Mouse (Mus musculus) CH12.LX (cell line): ENCODE measurements around the gene Ift20. TPM values are rescaled to one million over a fixed set of nuclear protein-coding genes. Genes with fewer than 3 reads are reported as not detected.

Source experiments
- DNase-seq: peaks from one replicate; pipeline ENCODE4 v3.0.0-alpha.2; 2013; ENCODE audit errors: extremely low read depth
- H3K27ac ChIP-seq: 2 replicates; pipeline ENCODE4 v1.5.1; 2012; ENCODE audit warnings: low read depth, mild to moderate bottlenecking, control low read depth, moderate library complexity; ENCODE audit not compliant: insufficient read depth
- H3K27me3 ChIP-seq: replicated peaks from 2 replicates; pipeline ENCODE3; 2012; ENCODE audit warnings: inconsistent platforms
- H3K36me3 ChIP-seq, 2 experiments: replicated peaks in 1 of 2; 2 replicates each; pipeline versions ENCODE3 to v1.6.1; 2012; ENCODE audit warnings: inconsistent platforms in 1 of 2, low read length in 1 of 2, mild to moderate bottlenecking in 1 of 2, mixed read lengths in 1 of 2, moderate library complexity in 1 of 2; ENCODE audit not compliant: control insufficient read depth in 1 of 2, insufficient read depth in 1 of 2
- H3K4me1 ChIP-seq, 2 experiments: 2 replicates each; pipeline ENCODE4 v1.6.1; 2012; ENCODE audit warnings: inconsistent platforms in 1 of 2, moderate library complexity in 1 of 2; ENCODE audit not compliant: insufficient read depth in 2 of 2, control insufficient read depth in 1 of 2
- H3K4me2 ChIP-seq: 2 replicates; pipeline ENCODE4 v1.6.1; 2012; ENCODE audit warnings: low read depth, mild to moderate bottlenecking, control low read depth; ENCODE audit not compliant: poor library complexity, insufficient read depth, severe bottlenecking
- H3K4me3 ChIP-seq, 3 experiments: fragments of 150-350 bp in 1 of 3; sonication (generic) in 1 of 3; replicated peaks in 1 of 3; 2 replicates each; pipeline versions ENCODE3 to v1.5.1; 2011 to 2012; ENCODE audit warnings: low read depth in 2 of 3, low read length in 2 of 3, mild to moderate bottlenecking in 2 of 3, moderate library complexity in 2 of 3, control low read depth in 1 of 3, improper control_type of control experiment in 1 of 3, inconsistent platforms in 1 of 3, mixed read lengths in 1 of 3; ENCODE audit not compliant: poor library complexity in 1 of 3
- H3K79me2 ChIP-seq: replicated peaks from 2 replicates; pipeline ENCODE4 v1.6.1; 2012; ENCODE audit warnings: mild to moderate bottlenecking, moderate library complexity; ENCODE audit not compliant: control insufficient read depth, poor library complexity, insufficient read depth, severe bottlenecking; ENCODE audit errors: extremely low read depth
- H3K9ac ChIP-seq: 2 replicates; pipeline ENCODE4 v1.6.1; 2012; ENCODE audit warnings: low read depth, mild to moderate bottlenecking, control low read depth, moderate library complexity; ENCODE audit not compliant: insufficient read depth
- H3K9me3 ChIP-seq: replicated peaks from 2 replicates; pipeline ENCODE3; 2012; ENCODE audit warnings: low read length, inconsistent platforms, mixed read lengths
- BHLHE40 ChIP-seq: IDR thresholded peaks from 2 replicates; pipeline ENCODE4 v1.6.1; 2011; ENCODE audit warnings: mild to moderate bottlenecking, low read depth, low read length, improper control_type of control experiment
- CHD1 ChIP-seq: IDR thresholded peaks from 2 replicates; pipeline ENCODE4 v1.6.1; 2012; ENCODE audit warnings: low read depth, low read length, improper control_type of control experiment, inconsistent platforms
- CTCF ChIP-seq, 2 experiments: IDR thresholded peaks in 1 of 2; conservative IDR thresholded peaks in 1 of 2; 2 replicates each; pipeline ENCODE4 v1.5.1; 2011 to 2012; ENCODE audit warnings: low read depth in 2 of 2, low read length in 2 of 2, improper control_type of control experiment in 1 of 2, inconsistent platforms in 1 of 2, mild to moderate bottlenecking in 1 of 2, moderate library complexity in 1 of 2
- E2F4 ChIP-seq: IDR thresholded peaks from 2 replicates; pipeline ENCODE4 v1.6.1; 2011; ENCODE audit warnings: low read depth, low read length, improper control_type of control experiment; ENCODE audit not compliant: insufficient replicate concordance
- ELF1 ChIP-seq: IDR thresholded peaks from 2 replicates; pipeline ENCODE4 v1.6.1; 2014; ENCODE audit warnings: low read depth, mild to moderate bottlenecking, inconsistent platforms, low read length, improper control_type of control experiment
- GABPA ChIP-seq: IDR thresholded peaks from 2 replicates; pipeline ENCODE4 v1.6.1; 2012; ENCODE audit warnings: low read depth, low read length, improper control_type of control experiment, inconsistent platforms; ENCODE audit not compliant: insufficient replicate concordance
- JUN ChIP-seq: IDR thresholded peaks from 2 replicates; pipeline ENCODE4 v1.6.1; 2011; ENCODE audit warnings: low read depth, mild to moderate bottlenecking, low read length, improper control_type of control experiment, moderate library complexity; ENCODE audit not compliant: insufficient read depth
- JUND ChIP-seq: conservative IDR thresholded peaks from 2 replicates; pipeline ENCODE4 v1.6.1; 2011; ENCODE audit warnings: low read depth, low read length, improper control_type of control experiment
- KAT2A ChIP-seq: IDR thresholded peaks from 2 replicates; pipeline ENCODE4 v1.6.1; 2012; ENCODE audit warnings: low read length, improper control_type of control experiment, inconsistent platforms; ENCODE audit not compliant: insufficient replicate concordance
- MAFK ChIP-seq: IDR thresholded peaks from 2 replicates; pipeline ENCODE4 v1.6.1; 2011; ENCODE audit warnings: low read length, improper control_type of control experiment; ENCODE audit not compliant: insufficient replicate concordance
- MAX ChIP-seq: IDR thresholded peaks from 2 replicates; pipeline ENCODE4 v1.6.1; 2011; ENCODE audit warnings: low read length, improper control_type of control experiment
- MAZ ChIP-seq: IDR thresholded peaks from 2 replicates; pipeline ENCODE4 v1.6.1; 2012; ENCODE audit warnings: low read depth, mild to moderate bottlenecking, inconsistent platforms, low read length, improper control_type of control experiment, moderate library complexity
- MEF2A ChIP-seq: IDR thresholded peaks from 2 replicates; pipeline ENCODE4 v1.6.1; 2014; ENCODE audit warnings: low read depth, mild to moderate bottlenecking, inconsistent platforms, low read length, improper control_type of control experiment, borderline replicate concordance
- NRF1 ChIP-seq: IDR thresholded peaks from 2 replicates; pipeline ENCODE4 v1.6.1; 2014; ENCODE audit warnings: low read depth, mild to moderate bottlenecking, inconsistent platforms, low read length, improper control_type of control experiment, moderate library complexity
- PAX5 ChIP-seq: IDR thresholded peaks from 2 replicates; pipeline ENCODE4 v1.6.1; 2012; ENCODE audit warnings: low read length, inconsistent platforms, mixed read lengths
- RAD21 ChIP-seq: IDR thresholded peaks from 2 replicates; pipeline ENCODE4 v1.6.1; 2011; ENCODE audit warnings: low read depth, mild to moderate bottlenecking, low read length, improper control_type of control experiment, moderate library complexity
- RCOR1 ChIP-seq: conservative IDR thresholded peaks from 2 replicates; pipeline ENCODE4 v1.6.1; 2012; ENCODE audit warnings: low read depth, mild to moderate bottlenecking, inconsistent platforms, low read length, improper control_type of control experiment
- UBTF ChIP-seq: IDR thresholded peaks from 2 replicates; pipeline ENCODE4 v1.6.1; 2012; ENCODE audit warnings: low read depth, mild to moderate bottlenecking, inconsistent platforms, low read length, improper control_type of control experiment, moderate library complexity
- USF1 ChIP-seq: IDR thresholded peaks from 2 replicates; pipeline ENCODE4 v1.6.1; 2014; ENCODE audit warnings: low read depth, mild to moderate bottlenecking, inconsistent platforms, low read length, improper control_type of control experiment
- USF2 ChIP-seq: conservative IDR thresholded peaks from 2 replicates; pipeline ENCODE4 v1.6.1; 2011; ENCODE audit warnings: low read depth, low read length, improper control_type of control experiment
- ZC3H11A ChIP-seq: IDR thresholded peaks from 2 replicates; pipeline ENCODE4 v1.6.1; 2012; ENCODE audit warnings: low read depth, mild to moderate bottlenecking, inconsistent platforms, low read length, improper control_type of control experiment
- ZNF384 ChIP-seq: IDR thresholded peaks from 2 replicates; pipeline ENCODE4 v1.6.1; 2012; ENCODE audit warnings: low read depth, low read length, improper control_type of control experiment, inconsistent platforms
- dilution Hi-C: fragments of 300-500 bp; cut with MboI; formaldehyde crosslinking; loops from 2 replicates; pipeline ENCODE4 v1.14.3; 2020; ENCODE audit warnings: low sequenced_read_pairs; ENCODE audit not compliant: extremely low pct_unique_long_range_greater_than_20kb, extremely low pct_ligation_motif_present
- in situ Hi-C: fragments of 300-500 bp; cut with MboI; formaldehyde crosslinking; loops from 3 replicates; pipeline ENCODE4 v1.14.3; 2019; ENCODE audit warnings: low sequenced_read_pairs, low pct_ligation_motif_present, low pct_unique_long_range_greater_than_20kb, mixed read lengths
- polyA plus RNA-seq: library from polyadenylated mRNA; unstranded; fragments of >175 nt; gene quantifications from 2 replicates; pipeline ENCODE4 v1.2.1, GENCODE M21; 2012; ENCODE audit warnings: low read depth; ENCODE audit not compliant: insufficient read length
- total RNA-seq, 2 experiments: library from RNA; depleted of rRNA; stranded (reverse); fragments of 300-350 nt in 1 of 2; fragments of >200 nt in 1 of 2; gene quantifications; 2 replicates each; pipeline ENCODE4 v1.2.3; 2012 to 2014

Gene Ift20
- total and polyA plus RNA-seq, 3 experiments, result 124 to 151 (median 136) TPM

- dilution Hi-C loops (no loop called here), in situ Hi-C loops (no loop called here)
- H3K4me1 ChIP-seq, result peaks cover 11 to 32% of the 10 kb centered on the region in 2 experiments
- H3K27me3 ChIP-seq, result no peaks in the 10 kb centered on the region
- no peak for DNase-seq
- H3K27ac ChIP-seq, result no peak overlapping the region
- no peak overlapping the region for H3K4me2 ChIP-seq
- H3K36me3 ChIP-seq, result peaks cover 58 to 82% of the 10 kb centered on the region in 2 experiments
- no peak overlapping the region for H3K4me3 ChIP-seq
- no peak overlapping the region for H3K9ac ChIP-seq
- H3K9me3 ChIP-seq, result no peaks in the 10 kb centered on the region
- TF ChIP-seq MEF2A (no peak), USF2 (no peak), CHD1 (no peak), ZNF384 (no peak), PAX5 (no peak), JUN (no peak), USF1 (no peak), NRF1 (no peak), UBTF (no peak), RCOR1 (no peak), E2F4 (no peak), JUND (no peak), KAT2A (no peak), MAZ (no peak)
- H3K79me2 ChIP-seq, result peaks cover 49% of the 10 kb centered on the region
These were observed 6.2 kb upstream of the Ift20 start for GRCm38 (mm10) chr11:78530001-78530400.

GRCm38 (mm10) chr11:78531046-78531445 is 5.1 kb upstream of the Ift20 start:
- H3K4me3 ChIP-seq, result no peak overlapping the region
- H3K4me2 ChIP-seq, result no peak overlapping the region
- dilution Hi-C loops, result no loop called here
- no peak for DNase-seq
- H3K27ac ChIP-seq, result no peak overlapping the region
- TF ChIP-seq KAT2A, result no peak
- TF ChIP-seq ELF1, result no peak
- TF ChIP-seq JUND, result no peak
- no peak for TF ChIP-seq NRF1
- TF ChIP-seq MAX, result no peak
- no peak for TF ChIP-seq GABPA
- no peak for TF ChIP-seq RAD21
- TF ChIP-seq ZC3H11A, result no peak
- TF ChIP-seq CTCF (conservative IDR thresholded peaks at IDR 0.05 in 1 of 2, IDR thresholded peaks at IDR 0.05 in 1 of 2; ENCODE audit: low read depth in 2 of 2, low read length in 2 of 2), result no peak
- no peak for TF ChIP-seq MAFK
- TF ChIP-seq PAX5, result no peak
- TF ChIP-seq USF2, result no peak
- TF ChIP-seq BHLHE40, result no peak
- peaks cover 11 to 32% of the 10 kb centered on the region in 2 experiments for H3K4me1 ChIP-seq
- H3K27me3 ChIP-seq, result no peaks in the 10 kb centered on the region
- H3K79me2 ChIP-seq, result peaks cover 55% of the 10 kb centered on the region
- H3K9me3 ChIP-seq, result no peaks in the 10 kb centered on the region
- in situ Hi-C loops, result no loop called here
- H3K9ac ChIP-seq, result no peak overlapping the region
- H3K36me3 ChIP-seq, result peaks cover 47 to 72% of the 10 kb centered on the region in 2 experiments
